Comparison of ENCODE assay signal across 13 mouse cellular contexts in genomic region chr8:5490491-5490890, GRCm38 (mm10).
DNase-seq lines count a peak whose midpoint lies in the region.
"Had no signal": no experiment of that assay in that cellular context is flagged by ENCODE, and none has a peak within 500 bp of the region (broad histone marks: within the 10 kb centered on the region; RNA-seq: fewer than 3 reads in every experiment).

No protein-coding gene starts in this region.

- intact Hi-C loops in gastrocnemius, postnatal 36 days (cut with DNase I) = no loop called here

- DNase-seq in gastrocnemius, postnatal 25 days = peak; percentile 7
- no peak for DNase-seq in gastrocnemius, postnatal 36 days
- peak; percentile 22 for DNase-seq in lung, postnatal 36 days
- DNase-seq in lung, postnatal 10 days = no peak
- DNase-seq in heart, adult 8-10 months (ENCODE audit: low spot score) = peak; percentile 40
- DNase-seq in testis, postnatal 10 days (ENCODE audit: low spot score) = peak; percentile 39
- no peak for DNase-seq in thymus, postnatal 36 days
- no peak for DNase-seq in kidney, postnatal 10 days
- DNase-seq: cerebellum, adult 9-10 months; kidney, adult 9 months; kidney, postnatal 4 days; right cerebral cortex, postnatal 4 days; thymus, adult 2 months had no signal

Comparison
In these comparisons a context has a peak if more than half of its experiments do, and no peak if none do; other contexts are left out.
1. DNase-seq: peak in gastrocnemius, postnatal 25 days (single experiment), lung, postnatal 36 days (single experiment), heart, adult 8-10 months (single experiment) and testis, postnatal 10 days (single experiment); none in gastrocnemius, postnatal 36 days (0 of 2), lung, postnatal 10 days (single experiment), thymus, postnatal 36 days (0 of 2) and kidney, postnatal 10 days (single experiment).